Mouse (Mus musculus) thymus, adult 2 months (tissue): Measurements from ENCODE around the gene Slc4a10.

Source experiments
- CTCF ChIP-seq: fragments of 200-500 bp; IDR thresholded peaks from 2 replicates; pipeline ENCODE4 v1.5.1; 2012; ENCODE audit warnings: mild to moderate bottlenecking, control low read depth, low read length, moderate library complexity, borderline replicate concordance; ENCODE audit not compliant: control insufficient read depth, poor library complexity, insufficient read depth; ENCODE audit errors: extremely low read depth
- POLR2A ChIP-seq: fragments of 200-500 bp; IDR thresholded peaks from 2 replicates; pipeline ENCODE4 v1.6.1; 2012; ENCODE audit warnings: mild to moderate bottlenecking, low read length, control low read depth, moderate library complexity; ENCODE audit not compliant: control insufficient read depth, poor library complexity, insufficient read depth; ENCODE audit errors: extremely low read depth

DNA sequence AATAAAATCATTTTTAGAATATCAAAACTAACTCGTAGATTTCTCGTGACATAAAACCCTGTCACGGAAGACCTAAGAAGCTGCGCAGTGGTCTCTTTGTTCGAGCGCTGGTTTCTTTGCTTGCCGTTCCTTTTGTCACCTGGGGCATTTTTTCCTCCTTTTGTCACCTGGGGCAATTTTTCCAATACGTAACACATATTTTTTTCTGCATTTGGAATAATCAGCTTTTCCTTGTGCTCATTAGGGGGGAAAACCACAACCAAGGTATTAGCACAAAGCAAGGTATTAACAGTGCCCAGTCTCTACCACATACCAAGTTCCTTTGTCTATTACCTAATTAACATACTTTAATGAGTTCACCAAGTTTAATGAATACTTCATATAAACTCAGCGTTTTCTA, 42.9 kb downstream of the Slc4a10 start:
- no peak for TF ChIP-seq POLR2A
- TF ChIP-seq CTCF: no peak
